Mouse (Mus musculus) brain, adult 2 months (tissue): Measurements from ENCODE around the gene Smok2b.
"Not testable (repeated sequence)": the region's sequence is repeated elsewhere in the genome, so short reads cannot be mapped to it uniquely, and the experiment has no call there.

Experiments
- DNase-seq: peaks from one replicate; pipeline ENCODE4 v3.0.0; 2011; ENCODE audit warnings: low read depth, low spot score

Smok2b gene

DNA sequence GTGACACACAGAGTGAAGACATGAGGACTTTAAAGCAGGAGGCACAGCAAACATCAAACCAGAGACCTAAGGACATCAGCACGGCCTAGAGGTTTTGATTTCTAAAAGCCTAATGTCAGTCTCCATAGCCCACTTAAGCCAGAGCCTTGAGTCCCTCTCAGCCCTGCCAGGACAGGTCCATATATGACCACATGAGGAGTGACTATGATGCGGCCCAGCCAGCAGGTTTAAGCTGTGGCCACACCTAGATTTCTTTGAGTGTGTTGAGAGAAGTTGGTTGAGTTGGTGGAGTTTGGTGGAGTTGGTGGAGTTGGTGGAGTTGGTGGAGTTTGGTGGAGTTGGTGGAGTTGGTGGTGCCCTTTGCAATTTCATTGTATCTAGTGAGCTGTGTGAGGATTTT is at the start of gene Smok2b:
Gene Smok2b (plus strand): TSS at position 301 of the 400 bp plus-strand sequence.
- not testable (repeated sequence) for DNase-seq

DNA sequence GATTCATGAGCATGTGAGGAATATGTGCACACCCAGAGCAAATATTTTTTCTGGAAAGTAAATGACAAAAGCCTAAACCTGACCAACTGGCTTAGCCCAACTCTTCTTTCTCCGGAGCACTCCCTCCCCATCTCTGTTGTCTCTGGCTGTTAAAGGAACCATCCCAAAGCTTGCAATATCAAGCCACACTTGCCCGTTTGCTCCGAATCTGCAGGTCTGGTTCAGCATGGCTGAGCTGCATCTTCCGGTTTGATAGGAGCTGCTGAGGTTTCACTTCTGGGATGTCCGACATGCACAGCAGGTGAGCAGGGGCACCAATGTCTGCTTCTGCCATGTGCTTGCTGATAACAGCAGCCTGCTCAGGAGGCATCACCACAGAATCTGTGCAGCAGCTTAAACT is 49.6 kb upstream of the Smok2b start:
- DNase-seq: not testable (repeated sequence)

DNA sequence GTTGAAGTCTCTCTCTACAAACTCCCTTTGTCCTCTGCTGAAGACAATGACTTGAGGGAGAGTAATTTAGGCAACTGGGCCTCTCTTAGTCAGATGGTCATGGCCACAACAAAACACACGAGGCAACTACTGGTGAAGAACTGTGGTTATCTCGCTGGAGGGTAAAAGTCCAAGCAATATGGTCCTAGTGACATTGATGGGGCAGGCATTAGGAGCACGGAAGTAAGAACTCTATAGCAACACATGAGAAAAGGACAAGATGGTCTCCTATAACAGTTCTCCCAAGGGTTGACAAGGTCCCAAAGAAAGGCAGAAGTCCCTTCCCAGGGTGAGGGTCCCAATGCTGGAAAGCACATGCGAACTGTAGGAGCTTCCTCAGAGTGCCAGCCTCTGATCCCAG is 47.3 kb upstream of the Smok2b start:
- not testable (repeated sequence) for DNase-seq

DNA sequence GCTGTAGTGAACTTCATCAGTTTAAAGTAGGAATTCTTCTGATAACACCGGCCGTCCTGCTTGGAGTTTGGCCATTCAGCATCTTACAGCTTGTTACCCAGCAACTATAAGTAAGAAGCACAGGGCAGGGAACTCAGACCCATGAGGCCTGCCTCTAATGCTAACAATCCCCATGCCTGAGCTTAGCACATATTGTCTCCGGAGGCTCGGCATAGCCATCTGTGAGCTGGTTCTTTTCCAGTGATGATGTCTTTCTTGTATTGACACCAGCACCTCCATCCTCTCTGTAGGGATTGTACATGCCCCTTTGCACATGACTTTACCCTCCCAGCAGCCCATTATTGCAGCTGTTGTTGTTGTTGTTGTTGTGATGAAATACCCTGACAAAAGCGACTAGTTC is 45.5 kb upstream of the Smok2b start:
- DNase-seq: peak; percentile 39

DNA sequence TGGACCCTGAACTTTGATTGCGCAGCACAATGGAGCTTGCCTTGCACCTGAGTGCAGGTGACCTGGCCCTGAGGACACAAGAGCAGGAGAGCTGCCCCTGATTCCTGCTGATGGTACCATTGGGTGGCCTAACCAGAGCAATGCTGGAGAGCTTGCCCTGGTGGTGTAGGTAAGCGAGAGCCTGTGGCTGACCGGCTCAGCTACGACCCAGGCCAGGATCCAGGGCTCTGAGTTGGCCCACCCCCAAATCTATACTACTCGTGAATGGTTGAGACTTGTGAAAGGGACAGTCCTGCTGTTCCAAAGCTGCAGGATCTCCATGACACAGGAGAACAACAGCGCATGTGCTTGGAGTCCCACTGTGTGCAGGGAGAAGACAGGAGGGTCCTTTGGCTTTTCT is 43.5 kb upstream of the Smok2b start:
- not testable (repeated sequence) for DNase-seq

DNA sequence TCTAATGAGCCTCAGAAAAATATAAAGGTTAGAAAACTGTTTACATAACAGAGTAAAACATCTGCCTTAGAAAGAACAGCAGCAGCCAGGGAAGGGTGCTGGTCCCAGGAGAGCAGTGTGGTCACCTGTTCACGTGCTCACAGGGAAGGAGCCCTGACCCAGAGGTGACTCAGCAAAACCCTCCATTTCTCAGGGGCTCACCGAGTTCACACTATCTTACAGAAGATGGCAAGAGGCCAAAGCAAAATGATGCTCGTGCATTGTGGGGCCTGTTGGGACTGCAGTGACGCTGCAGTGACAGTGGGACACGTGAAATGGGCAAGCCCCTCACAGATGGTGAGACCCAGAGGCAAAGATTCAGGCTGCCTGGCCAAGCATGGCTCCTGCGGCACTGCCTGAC is 42.4 kb upstream of the Smok2b start:
- not testable (repeated sequence) for DNase-seq

DNA sequence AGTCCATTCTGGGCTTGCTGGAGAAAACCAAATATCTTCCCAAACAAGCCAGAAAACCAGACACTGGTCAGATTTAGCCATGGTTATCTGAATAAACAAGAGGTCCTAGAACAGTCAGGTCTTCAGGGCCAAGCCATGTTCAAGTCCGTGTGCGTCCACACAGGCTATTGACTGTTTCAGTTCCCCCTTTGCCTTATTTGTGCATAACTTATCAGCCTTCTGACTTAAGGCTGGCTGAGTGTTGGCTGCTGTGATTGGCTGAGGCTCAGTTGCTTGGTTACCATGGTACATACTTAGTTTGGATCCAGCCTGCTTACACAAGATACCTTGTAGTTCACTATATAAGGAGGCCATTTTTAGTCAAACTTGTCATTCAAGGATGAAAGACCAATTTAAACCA is 41.2 kb upstream of the Smok2b start:
- not testable (repeated sequence) for DNase-seq

DNA sequence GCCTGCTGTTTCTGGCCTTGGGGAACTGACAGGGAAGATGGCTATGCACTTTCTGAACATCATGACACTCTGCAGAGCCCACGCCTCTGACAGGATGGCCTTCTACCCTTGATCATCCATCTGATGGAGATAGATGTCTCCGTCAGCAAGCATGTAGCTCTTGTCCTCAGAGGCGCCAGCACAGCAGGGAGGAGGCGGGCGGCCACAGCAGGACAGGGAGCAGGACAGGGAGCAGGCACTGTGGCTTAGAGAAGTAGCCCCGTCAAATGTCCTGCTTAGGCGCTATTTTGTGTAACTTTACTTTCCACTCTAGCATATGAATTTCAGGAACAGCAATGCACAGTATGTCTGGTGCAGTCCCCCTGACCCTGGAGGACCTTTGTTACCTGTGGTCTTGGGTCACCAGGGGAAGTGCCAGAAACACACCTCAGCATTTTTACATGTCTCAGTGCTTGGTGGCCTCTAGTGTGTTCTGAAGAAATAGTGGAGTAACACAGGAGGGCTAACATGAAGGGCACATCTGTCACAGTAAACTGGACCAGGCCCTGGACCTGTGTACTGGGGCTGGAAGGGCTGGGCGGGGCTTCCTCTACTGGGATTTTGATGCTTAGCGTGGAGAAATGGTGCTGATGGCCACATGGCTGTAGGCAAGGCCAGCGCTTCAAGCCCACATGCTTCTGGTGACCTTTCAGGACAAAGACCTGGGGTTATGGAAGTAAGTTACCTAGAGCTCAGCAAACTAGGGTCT is 39.0 kb upstream of the Smok2b start:
- DNase-seq: not testable (repeated sequence)

DNA sequence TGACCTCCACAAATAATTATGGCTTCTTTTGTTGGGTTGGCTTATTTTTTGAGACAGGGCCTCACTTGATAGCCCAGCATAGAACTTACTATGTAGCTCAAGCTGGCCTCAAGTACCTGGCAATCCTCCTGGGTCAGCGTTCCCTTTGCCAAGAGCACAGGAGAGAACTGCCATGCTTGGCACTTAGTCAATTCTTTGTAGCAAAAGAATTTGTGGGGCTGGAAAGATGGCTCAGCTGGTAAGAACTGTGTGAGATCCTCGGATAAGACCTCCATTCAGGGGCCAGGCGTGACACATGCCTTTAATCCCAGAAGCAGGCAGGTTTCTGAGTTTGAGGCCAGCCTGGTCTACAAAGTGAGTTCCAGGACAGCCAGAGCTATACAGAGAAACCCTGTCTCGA is 33.6 kb upstream of the Smok2b start:
- DNase-seq: not testable (repeated sequence)

DNA sequence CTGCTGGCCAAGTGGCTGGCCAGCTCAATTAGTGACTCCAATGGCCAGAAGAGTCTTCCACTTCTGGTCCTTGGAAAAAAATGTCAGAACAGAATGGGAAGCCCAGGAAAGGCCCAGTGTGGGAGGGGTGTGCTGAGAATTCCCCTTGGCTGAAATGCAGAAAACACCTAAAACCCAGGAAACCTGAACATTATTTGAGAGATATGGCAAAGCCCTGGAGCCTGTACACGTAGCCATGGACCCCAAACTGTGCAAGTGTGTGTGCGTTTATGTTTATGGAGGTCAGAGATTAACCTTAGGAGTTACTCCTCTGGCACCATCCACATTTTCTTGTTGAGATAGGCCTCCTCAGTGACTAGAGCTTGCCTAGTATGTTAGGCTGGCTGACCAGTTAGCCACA is 31.2 kb upstream of the Smok2b start:
- DNase-seq: not testable (repeated sequence)

DNA sequence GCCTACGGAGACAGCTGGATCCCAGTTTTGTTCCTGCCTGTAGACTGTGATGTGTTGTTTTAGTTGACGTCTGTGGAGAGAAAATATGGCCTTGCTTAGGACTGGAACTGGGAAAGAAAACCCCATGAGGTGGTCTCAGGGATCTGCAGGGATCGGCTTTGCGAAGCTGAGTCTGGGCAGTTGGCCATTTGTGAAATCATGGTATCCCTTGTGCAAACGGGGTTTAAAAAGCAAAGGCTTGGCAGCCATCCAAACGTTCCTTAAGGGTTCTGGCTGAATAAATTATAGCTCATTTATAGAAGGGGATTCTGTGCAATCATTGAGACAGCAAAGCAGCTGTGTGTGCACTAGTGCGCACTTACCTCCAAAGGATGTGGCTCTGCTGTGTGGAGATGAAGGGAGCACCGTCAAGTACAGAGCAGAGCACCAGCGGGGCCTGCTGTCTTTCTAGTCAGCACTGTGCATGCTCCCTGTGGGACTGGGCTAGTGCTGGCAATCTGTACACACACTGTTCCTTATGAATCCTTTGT is 30.1 kb upstream of the Smok2b start:
- DNase-seq: peak; percentile 42

DNA sequence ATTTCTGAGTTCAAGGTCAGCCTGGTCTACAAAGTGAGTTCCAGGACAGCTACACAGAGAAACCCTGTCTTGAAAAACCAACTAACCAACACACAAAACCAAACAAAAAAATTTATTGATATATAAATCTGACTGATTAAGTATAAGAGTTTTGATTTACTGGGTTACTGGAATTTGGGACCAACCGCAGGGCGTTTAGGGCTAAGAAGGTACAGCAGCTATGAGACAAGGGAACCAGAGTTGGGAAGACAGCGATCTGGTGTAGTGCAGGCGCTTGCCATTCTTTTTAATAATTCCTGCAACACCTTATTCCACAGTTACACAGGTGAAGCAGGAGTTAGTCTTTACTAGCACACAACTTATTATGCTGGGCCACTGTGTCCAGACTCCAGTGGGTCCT is 28.5 kb upstream of the Smok2b start:
- not testable (repeated sequence) for DNase-seq

DNA sequence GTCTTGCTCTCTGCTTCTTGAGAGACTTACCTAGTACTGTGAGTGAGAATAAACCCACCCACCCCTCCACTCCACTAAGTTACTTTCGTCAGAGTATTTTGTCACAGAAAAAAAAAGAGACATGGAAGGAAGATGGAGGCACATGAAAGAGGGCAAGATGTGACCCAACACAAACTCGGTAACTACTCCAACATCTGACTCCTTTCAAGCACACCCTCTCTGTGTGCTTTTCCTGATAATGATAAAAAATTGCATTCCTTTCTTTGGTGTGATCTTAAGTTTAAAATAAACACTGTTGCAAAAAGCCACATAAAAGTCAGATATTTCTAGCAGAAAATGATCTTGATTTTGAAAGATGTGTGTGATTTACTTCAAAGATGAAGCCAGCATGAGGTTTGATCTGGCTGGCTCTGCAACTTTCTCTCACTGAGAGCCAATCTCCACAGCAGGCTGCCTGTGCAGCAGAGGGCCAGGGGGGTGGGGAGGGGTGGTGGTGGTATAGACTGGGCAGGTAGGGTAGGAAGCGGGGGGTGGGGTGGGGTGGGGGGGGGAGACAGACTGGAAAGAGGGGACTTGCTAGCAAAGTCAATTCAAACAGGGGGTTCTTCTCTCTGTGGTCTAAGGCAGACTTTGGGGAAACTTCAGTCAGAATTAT is 27.5 kb upstream of the Smok2b start:
- DNase-seq: not testable (repeated sequence)

DNA sequence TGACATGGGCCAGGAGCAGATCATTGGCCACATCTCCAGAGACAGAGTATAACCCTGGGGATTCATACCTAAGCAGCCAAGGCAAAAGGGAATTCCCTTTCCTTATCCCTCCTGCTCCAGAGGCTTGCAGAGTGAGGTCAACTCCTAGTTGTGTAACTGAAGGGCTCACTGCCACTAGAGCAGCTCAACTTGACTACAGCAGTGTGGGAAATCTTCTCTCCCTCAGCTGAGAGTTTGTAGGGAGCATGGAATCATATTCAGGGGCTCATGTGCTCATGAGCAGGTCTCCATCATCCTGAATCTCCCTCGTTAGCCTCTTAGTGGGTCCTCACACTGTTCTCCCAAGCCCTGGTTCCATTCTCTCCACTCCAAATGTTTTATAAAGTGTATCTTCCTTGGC is 24.8 kb upstream of the Smok2b start:
- not testable (repeated sequence) for DNase-seq

DNA sequence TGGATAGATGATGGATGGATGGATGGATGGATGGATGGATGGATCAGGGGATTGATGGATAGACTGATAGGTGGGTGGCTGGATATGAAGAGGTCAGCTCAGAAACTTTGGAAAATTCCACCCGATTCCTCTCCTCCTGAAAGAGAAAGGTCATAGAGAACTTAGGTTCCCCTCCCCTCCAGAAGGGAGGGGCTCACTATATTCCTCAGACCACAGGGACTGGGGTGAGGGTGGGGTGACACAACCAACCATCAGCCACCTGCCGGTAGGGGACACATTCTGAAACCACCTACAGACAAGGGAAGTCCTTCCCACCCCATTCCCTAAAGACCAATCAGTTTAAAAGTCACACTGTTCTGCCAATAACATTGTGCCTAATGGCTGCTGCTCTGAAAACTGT is 23.6 kb upstream of the Smok2b start:
- no peak for DNase-seq

DNA sequence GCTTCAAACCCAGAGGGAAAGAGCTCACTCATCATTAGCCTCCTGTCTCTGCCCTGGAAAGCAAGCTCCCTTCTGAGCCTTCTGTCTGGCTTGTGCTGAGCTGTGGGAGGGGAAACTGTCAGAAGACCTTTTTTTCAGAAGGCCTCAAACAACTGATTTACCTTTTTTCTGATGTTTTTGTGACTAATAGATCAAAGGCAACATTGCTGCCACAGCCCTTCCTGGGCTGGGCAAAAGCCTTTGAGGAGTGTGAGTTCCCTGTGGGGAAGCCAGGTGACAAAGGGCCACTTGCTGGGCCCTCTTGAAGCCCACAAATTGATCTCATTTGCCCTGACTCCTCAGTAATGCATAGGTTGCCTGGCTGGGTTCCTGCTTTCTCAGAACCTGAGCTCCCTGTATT is 21.6 kb upstream of the Smok2b start:
- DNase-seq: not testable (repeated sequence)

DNA sequence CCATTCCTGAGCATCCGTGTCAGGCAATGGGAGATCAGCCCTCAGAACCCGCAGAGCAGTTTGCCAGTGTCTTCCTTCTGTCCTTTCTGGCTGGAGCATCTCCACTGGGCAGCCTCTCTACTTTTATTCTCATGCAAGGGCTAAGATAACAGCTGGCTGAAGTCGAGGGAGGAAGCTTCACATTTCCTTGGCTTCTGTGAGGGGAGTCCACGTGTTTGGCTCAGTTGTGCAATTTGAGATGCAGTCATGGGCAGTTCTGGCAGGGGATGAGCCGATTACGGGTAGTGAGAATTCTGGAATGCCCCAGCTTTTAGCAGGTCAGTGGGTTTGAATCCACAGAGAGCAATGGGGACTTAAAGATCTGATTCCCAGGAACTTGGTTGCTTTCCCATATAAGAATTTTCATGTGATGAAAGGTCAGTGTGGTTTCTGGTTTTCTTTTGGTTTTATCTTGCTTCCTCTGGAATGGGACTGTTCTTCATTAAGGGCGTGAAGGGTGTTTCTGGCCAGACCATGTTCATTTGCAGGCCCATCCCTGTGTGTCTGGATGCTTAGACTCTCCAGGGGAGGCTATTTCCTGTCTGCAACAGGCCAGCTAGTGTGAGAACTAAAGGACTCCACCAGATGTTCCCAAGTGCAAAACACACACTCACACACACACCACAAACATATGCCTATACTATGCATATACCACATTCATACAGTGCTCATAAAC is 17.8 kb upstream of the Smok2b start:
- DNase-seq: no peak

DNA sequence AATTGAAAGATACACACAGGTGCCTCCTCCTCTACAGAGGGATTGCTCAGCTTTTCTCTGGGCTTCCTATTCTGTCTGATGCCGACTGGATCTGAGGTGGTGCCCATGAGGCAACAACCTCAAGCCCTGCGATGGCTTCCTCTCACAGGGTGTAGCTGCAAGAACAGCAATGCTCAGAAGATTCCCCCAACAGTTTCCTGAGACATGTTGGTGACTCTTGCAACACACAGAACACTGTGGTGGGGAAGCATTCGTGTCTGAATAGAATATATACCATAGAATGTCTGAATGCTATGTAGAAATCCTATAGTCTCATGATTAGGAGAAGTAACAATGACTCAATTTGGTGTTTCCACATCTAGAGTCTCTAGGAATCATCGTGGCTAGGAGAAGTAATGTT is 15.9 kb upstream of the Smok2b start:
- no peak for DNase-seq

DNA sequence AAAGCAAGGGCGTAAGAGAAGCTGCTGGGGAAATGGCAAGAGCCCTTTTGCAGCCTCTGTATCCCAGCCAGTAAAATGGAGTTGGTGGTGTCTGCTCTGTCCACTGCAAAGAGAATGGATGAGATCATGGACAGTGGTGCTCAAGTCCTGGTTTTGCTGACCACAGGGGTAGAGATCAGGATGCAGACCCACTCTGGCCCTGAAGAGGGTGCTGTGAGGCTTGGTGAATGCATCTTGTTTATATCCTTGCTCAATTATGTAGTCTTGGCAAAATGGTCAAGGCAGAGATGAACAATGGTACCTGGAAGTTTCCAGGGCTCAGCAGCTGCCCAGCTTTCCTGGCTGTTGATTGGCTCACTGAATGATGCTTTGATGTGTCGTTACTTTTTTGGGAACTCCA is 14.5 kb upstream of the Smok2b start:
- DNase-seq: peak; percentile 19

DNA sequence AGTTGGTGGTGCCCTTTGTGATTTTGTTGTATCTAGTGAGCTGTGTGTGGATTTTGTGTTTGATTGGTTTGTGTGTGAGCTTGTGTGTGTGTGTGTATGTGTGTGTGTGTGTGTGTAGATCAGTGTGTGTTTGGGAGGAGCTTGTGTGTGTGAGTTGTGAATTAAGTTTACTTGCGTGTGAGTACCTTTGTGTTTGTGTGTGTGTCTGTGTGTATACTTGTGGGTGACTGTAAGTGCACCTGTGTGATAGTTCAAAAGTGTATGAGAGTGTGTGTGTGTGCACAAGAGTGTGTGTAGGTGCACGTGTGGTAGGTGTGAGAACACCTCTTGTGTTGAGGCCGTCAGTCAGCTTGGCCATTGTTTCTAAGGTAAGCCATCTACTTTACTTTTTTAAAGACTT is 9.2 kb upstream of the Smok2b start, which contains the start of gene Smok2a:
Gene Smok2a (plus strand): TSS at position 301 of the 400 bp plus-strand sequence.
- no peak for DNase-seq

DNA sequence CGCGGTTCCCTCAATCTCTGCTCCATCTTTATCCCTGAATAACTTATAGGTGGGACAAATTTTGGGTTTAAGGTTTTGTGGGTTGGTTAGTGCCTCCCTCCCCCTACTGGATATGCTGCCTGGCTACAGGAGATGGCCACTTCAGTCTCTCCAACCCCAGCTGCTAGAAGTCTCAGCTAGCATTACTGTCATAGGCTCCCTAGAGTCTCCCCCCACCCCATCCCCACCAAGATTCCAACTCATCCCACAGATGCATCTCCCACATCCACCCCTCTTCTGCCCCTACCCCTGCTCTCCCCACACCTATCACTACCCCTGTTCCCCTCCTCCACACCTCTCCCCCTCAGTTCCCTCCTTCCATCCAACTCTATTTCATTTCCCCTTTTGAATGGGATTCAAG is 8.1 kb upstream of the Smok2b start:
- DNase-seq: not testable (repeated sequence)

DNA sequence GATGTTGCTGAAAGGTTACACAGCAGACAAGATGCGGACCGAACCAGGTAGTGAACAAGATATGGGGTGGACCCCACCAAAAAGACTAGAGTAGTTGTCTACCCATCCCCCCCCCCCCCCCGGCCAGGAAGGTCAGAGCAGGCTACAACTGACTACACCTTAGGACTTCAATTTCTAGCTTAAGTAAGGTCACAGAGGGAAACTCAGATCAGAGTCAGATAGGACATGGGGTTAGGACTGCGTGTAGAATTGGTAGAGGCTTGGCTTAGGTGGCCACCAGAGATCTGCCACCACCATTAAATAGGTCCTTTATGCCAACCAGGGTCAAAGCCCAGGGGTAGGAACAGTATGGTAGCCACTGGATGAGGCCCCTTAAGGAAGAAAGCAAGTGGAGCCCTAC is 9.4 kb downstream of the Smok2b start:
- not testable (repeated sequence) for DNase-seq
